Mouse (Mus musculus): Measurements from ENCODE around the gene Aldob.
"Not testable (repeated sequence)": the region's sequence is repeated elsewhere in the genome, so short reads cannot be mapped to it uniquely, and the experiment has no call there.

Aldob gene

GRCm38 (mm10) chr4:49535675-49536294 lies 13.6 kb downstream of the Aldob start:
- DNase-seq (ENCODE audit: low spot score): no peak

DNA sequence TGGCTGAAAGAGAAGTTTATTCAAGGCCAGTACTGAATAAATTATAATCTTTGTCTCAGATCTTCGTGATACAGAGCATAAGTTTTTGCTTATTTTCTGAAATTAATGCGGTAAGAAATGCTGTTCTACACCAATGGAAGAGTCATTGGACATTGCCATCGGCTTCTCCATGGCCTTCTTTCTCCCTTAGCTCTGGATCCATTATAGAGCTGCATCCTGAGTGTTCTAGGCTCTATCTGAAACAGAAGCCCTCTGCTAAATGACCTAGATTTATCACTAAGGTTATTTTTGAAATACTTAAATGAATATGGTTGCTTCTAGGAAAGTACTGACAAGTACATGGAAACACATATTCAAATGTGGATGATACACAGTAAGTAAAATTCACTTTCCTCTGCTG lies 14.3 kb downstream of the Aldob start:
- no peak for DNase-seq (ENCODE audit: low spot score)

DNA sequence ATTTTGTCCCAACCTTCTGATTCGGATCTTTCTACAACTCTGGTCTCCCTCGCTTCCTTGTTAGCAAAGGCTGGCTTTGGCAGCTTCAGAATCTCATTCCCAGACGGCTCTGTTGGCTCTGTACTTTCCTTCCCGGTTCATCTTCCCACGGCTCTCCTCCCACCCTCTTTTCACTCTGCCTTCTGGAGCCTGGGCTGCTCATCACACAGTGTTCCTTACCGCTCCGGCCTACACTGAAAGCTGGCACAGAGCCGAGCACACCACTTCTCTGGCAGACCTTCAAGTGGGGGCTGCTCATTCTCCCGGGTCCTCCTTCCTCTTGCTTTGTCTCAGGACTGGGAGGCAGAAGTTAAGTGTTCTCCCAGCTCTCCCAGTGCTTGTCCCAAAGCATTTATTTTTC lies 26.8 kb downstream of the Aldob start:
- DNase-seq (ENCODE audit: low spot score): no peak

- no peak for DNase-seq (ENCODE audit: low spot score)
These were observed 28.0 kb downstream of the Aldob start for GRCm38 (mm10) chr4:49521346-49521745.

DNA sequence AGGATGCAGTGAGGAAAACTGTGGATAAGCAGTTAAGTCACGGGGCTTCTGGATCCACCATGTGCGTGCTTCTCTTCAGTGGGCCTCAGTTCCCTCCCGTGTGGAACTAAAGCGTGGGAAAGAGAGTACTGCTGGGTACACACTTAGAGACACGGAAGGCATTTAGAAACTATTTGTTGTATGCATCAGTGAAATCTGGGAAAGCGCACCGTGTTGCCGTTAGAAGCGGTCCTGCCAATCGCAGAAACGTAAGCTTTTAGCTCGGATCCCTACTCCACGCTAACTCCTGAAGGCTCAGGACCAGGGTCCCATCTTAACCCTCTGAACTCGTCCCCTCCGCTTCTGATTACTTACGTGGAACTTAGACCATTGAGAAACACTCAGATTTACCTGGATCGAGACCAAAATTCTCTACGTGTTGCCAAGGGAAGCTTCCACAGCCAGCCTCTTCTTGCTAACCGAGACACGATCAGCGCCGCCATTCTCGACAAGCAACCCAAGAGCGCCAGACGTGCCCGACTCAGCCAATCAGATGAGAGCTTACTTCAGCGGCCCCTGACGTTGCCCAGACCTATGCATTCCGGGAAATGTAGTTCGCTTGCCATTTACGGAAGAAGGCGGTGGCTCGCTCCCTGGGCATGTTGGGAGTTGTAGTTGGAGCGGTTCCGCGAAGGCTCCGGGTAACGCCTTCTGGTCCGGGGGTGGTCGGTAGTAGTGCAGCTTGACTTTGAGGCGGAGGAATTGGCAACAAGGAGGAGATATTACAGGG lies 28.6 kb downstream of the Aldob start, which contains the start of the genes Mrpl50 and Zfp189:
Mrpl50 (minus strand) TSS at position 522 of the 769 bp plus-strand sequence.
Zfp189 (plus strand) TSS at position 605 of the 769 bp plus-strand sequence.
- peak; percentile 63 for DNase-seq (ENCODE audit: low spot score)

- no peak for DNase-seq (ENCODE audit: low spot score)
These were observed 29.9 kb downstream of the Aldob start for GRCm38 (mm10) chr4:49519476-49519875.

GRCm38 (mm10) chr4:49514441-49514840 lies 34.9 kb downstream of the Aldob start:
- no peak for DNase-seq (ENCODE audit: low spot score)

DNA sequence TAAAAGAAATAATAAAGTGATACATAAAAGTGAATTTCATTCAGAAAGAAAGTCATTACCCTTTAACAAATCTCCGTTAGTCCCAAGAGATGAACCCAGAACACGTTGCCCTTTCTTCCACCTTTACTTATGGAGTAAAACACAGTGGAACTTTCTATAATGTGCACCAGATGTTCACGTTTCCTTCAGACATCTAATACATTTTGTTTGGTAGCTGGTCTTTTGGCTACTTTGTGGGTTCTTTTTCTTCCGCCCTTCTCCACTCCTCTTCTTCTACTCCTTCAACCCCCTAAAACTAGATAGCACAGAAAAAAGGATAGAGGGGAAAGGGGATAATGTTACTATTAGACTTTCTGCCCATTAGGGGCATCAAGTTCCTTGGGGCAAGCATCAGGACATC lies 36.7 kb downstream of the Aldob start:
- DNase-seq (ENCODE audit: low spot score): no peak

DNA sequence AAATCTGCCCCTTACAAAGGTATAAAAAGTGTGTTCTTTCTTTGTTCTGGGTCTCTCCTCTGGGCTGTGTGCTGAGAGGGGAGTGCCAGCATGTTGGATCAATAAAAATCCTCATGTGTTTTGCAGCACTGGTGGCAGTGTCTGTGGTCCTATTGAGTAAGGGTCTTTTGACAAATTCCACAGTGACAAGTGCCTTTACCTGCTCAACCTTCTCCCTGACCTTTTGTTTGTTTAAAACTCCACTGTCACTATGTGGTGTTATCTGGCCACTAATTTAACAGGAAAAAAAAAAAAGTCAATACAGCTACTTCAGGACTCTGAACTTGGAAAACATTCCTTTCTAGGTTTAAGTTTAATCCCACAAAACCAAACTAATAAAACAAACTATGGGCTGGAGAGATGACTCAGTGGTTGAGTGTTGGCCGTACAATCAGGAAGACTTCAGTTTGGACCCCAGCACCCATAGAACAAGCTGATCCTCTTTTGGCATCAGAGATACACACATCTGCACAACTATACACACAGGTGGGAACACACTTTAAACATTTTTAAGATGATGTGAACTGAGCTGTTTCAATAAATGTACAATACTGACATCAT lies 39.0 kb downstream of the Aldob start:
- not testable (repeated sequence) for DNase-seq (ENCODE audit: low spot score)

GRCm38 (mm10) chr4:49509183-49509582 lies 40.2 kb downstream of the Aldob start:
- no peak for DNase-seq (ENCODE audit: low spot score)

DNA sequence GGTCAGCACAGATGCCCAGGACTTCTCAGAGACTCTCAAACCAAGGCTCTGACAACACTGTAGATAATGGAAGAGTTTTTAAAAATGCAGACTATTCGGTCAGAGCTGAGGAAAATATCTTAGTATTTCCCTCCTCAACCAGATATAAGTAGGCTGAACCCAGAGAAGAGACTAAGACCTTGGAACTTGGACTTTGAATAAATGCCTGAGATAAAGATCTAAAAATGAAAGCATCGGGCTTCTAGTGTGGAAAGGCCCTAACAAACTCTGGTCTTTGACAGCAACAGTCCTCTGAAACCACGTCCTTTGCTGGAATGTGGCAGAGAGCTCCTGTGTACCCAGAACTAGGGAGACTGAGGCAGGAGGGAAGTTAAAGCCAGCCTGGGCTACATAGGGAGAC lies 43.0 kb downstream of the Aldob start, which contains the start of gene Baat:
Baat (minus strand) TSS at position 172 of the 400 bp plus-strand sequence.
- no peak for DNase-seq (ENCODE audit: low spot score)

DNA sequence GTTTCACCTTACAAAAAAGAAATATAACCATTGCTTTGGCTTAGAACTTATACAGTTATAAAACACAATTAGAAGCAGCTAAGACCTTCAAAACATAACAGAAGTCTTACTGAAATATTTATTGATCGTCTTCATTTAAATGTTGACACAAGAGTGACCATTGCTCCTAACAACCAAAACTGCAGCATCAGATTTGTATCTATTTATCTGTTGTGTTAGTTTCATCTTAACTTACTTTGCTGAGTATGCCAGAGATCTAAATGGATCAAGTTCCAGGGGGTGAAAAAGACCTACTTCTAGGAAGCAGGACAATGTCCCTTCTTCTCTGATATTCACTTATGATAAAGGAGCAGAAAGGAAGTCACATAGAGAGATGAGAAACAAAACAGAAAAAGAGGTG lies 45.8 kb downstream of the Aldob start:
- DNase-seq (ENCODE audit: low spot score): no peak

Measured in urinary bladder, postnatal 10 days (tissue).